Mouse (Mus musculus): ENCODE measurements around the gene Wdfy3.

Wdfy3 gene

GRCm38 (mm10) chr5:102055130-102055641 lies 14.5 kb downstream of the Wdfy3 start:
- DNase-seq (ENCODE audit: low spot score in 2 of 2) = no peak

DNA sequence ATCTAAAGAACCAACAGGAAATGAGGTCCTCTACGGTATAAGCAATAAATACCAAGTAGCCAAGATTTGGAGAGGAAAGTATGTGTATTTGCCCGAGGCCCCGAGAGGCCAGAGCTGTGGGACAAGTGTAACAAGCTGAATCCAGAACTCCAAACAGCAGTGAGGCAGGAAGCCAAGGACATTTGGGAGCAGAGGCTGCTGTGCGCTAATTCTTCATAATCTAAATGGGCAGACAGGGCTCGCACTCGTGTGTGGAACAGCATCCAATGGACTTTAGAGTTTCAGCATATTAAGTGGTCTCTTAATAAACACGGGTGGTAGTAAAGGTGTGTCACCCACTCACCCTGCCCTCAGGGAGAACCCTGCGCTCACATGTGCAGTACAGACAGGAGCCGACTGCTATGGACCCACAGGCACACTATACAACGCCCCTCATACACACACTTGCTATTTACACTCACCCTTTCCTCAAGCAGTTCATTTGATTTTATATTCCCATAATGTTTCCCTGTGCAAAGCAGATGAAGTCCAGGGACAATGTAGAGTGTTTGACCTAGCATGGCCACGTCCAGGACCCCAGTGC lies 15.1 kb downstream of the Wdfy3 start:
- no peak for DNase-seq (ENCODE audit: low spot score in 2 of 2)

GRCm38 (mm10) chr5:102052906-102053305 lies 16.8 kb downstream of the Wdfy3 start:
- DNase-seq (ENCODE audit: low spot score in 2 of 2) = no peak

DNA sequence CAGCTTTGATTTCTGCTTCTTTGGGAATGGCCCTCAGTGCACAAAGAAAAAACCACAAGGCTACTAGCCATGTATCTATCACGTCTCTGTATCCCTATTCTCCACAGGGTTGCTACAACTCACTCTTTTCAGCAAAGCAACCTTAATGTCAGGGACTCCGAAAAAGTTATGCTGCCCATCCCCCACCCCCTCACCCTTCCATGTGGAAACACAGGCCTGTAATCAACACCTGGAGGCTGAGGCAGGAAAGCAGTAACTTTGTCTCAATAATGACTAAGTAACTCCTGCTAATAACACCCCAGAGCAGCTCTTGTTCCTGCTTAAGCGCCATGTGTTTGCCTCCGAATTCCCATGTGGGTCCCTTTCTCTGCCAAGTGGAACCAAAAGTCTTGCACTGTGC lies 17.3 kb downstream of the Wdfy3 start:
- DNase-seq (ENCODE audit: low spot score in 2 of 2) = no peak

DNA sequence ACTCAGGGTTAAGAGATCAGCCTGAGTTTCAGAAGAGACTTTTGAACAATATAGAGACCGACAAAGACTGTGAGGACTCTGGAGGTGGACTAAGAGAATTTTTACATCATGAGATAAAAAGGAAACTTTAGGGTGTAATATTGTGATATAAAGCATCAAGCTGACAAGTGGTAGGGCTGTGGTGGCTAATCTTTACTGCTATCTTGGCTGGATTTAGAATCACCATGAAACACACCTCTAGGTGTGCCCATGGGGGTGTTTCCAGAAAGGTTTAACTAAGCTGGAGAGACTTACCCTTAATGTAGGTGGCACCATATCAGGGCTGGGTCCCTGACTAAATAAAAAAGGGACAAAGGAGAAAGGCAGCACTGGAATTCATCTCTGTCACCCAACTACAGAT lies 19.0 kb downstream of the Wdfy3 start:
- DNase-seq (ENCODE audit: low spot score in 2 of 2) = no peak

GRCm38 (mm10) chr5:102048416-102048815 lies 21.3 kb downstream of the Wdfy3 start:
- no peak for DNase-seq (ENCODE audit: low spot score in 2 of 2)

DNA sequence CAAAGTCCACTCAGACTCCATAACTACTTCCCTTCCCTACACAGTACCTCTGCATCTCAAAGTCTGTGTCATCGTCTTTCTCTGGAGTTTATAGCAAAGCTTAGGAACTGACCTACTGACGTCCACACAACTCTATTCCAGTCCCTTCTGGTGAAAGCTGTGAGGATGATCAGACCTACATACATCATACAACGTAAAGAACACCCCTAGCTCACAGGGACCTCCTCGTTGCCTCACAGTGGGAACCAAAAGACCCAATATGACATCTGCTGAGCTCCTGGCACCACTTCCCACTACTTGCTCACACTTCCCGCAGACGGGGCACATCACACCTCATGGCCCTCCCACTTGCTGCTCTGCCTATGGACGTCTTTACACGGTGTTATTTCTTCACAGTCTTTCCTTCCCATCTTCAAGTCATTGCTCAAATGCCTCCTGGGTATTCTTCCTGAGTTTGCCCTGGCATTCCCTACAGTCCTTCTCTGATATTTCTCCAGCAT lies 23.1 kb downstream of the Wdfy3 start:
- DNase-seq (ENCODE audit: low spot score in 2 of 2) = no peak

- no peak for DNase-seq (ENCODE audit: low spot score in 2 of 2)
Observed at GRCm38 (mm10) chr5:102045636-102046616, 23.8 kb downstream of the Wdfy3 start.

- DNase-seq (ENCODE audit: low spot score in 2 of 2) = no peak
Observed at GRCm38 (mm10) chr5:102045177-102045576, 24.5 kb downstream of the Wdfy3 start.

GRCm38 (mm10) chr5:102033281-102033680 lies 36.4 kb downstream of the Wdfy3 start:
- DNase-seq (ENCODE audit: low spot score in 2 of 2) = no peak

- no peak for DNase-seq (ENCODE audit: low spot score in 2 of 2)
Observed at GRCm38 (mm10) chr5:102032594-102033240, 37.0 kb downstream of the Wdfy3 start.

DNA sequence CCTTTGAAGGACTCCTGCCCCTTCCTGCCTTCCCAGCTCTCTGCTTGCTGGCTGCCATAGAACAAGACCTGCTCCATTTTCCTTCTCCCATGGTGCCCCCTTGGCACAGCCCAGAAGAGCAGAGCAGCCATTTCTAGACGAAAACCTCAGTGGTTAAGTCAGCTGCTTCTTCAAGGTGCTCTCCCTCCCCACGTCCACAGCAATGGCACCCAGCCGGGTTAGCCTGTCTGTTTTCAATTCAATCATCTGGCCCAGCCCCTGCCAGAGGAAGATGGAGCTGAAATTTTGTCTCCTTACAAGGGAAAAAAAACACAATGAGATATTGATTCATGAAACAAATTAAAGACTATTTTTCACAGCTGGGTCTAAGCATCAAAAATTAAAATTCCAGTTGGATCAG lies 37.5 kb downstream of the Wdfy3 start:
- DNase-seq (ENCODE audit: low spot score in 2 of 2) = no peak

GRCm38 (mm10) chr5:102023376-102023775 lies 46.3 kb downstream of the Wdfy3 start:
- no peak for DNase-seq (ENCODE audit: low spot score in 2 of 2)

DNA sequence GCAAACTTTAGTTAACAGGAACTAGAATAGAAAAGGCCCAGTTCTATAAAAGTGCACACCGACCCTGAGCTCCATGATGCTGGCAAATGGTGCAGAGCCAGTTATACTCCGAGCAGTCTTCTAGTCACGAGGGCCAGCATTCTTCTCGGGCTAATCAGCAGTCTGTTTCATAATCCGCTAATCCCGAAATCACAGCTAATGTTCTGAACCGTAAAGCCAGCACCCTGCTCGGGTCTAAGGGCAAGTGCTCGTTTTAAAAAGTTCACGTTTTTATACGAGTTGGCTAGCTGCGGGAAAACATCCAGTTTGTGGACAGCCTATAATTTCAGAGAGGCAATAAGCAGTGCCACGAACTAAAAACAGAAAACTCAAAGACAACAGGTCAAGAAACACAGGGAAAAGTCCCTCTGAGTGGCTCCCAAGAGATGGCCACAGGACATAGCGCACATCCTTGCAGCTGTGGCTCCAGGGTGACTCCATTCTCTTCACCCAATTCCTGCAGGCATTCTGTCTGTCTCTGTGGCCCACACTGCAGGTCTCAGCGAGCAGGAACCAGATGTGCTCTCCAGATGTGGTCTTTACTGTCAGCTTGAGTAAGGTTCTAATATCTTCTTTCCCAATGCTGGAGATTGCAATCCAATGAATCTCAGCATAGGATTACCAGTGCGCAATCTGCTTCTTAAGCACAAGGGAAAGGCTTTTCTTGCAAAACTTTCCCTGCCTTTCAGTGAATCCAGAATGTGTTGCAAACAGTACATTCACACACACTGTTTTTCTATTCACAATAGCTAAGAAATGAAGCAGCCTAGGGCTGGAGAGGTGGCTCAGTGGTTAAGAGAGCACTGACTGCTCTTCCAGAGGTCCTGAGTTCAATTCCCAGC lies 47.5 kb downstream of the Wdfy3 start:
- DNase-seq (ENCODE audit: low spot score in 2 of 2) = no peak

DNA sequence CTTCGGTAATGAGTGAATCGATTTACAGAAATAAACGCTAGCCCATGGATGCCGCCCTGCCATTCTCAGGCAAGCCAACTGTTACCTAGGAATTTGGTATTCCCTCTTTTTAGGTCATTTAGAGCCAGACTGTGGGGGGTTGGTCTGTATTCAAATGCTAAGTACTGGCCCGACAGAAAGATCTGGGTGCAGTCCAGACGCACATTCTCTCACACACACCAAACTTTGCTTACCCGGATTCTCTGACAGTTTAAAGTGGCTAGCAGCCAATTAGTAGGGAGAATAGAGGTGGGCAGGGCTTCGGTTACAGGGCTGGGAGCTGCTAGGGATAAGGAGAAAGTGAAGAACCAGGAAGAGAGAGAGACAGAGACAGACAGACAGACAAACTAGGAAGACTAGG lies 55.5 kb downstream of the Wdfy3 start:
- DNase-seq (ENCODE audit: low spot score in 2 of 2) = no peak

GRCm38 (mm10) chr5:102013781-102014180 lies 55.9 kb downstream of the Wdfy3 start:
- no peak for DNase-seq (ENCODE audit: low spot score in 2 of 2)

- DNase-seq (ENCODE audit: low spot score in 2 of 2) = no peak
Observed at GRCm38 (mm10) chr5:102010961-102011360, 58.8 kb downstream of the Wdfy3 start.

GRCm38 (mm10) chr5:102009606-102010005 lies 60.1 kb downstream of the Wdfy3 start:
- no peak for DNase-seq (ENCODE audit: low spot score in 2 of 2)

DNA sequence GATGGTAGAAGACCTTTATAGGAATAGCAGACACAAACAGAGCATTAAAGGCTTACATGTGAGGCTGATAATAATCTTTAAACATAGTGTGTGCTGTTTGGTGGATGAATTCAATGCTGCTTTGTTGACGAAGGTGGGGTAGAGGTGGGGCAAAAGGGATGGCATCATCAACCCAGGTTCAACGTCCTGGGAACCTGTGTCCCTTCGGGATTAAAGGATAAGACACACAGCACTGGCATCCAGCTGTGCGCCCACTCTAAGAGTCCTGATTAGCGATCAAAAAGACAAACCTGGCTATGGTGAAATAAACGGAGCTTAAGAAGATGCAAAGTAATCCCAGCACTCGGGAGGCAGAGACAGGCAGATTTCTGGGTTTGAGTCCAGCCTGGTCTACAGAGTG lies 61.0 kb downstream of the Wdfy3 start:
- DNase-seq (ENCODE audit: low spot score in 2 of 2) = no peak

GRCm38 (mm10) chr5:102006218-102006941 lies 63.3 kb downstream of the Wdfy3 start:
- DNase-seq (ENCODE audit: low spot score in 2 of 2) = no peak

DNA sequence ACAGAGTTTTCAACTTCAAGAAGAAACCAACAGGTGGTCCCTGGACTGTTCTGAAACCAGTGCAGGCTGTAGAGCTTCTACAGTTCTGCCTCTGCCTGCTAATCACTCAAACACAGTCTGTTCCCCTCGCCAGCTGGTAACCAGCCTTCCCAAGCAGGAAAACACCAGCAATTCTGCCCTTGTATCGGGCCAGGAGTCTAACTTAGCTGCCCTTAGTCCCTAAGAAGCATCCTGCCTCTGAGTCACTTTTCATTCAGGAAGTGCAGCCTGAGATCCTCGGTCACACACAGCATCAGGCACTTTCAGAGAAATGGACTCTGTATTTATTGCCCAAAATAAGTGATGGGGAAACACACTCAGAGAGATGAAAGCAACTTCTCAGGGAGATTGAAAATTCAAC lies 66.3 kb downstream of the Wdfy3 start:
- DNase-seq (ENCODE audit: low spot score in 2 of 2) = no peak
